Mouse (Mus musculus) cerebellum, adult 9-10 months (tissue): ENCODE data around the gene Zfp711.
A peak's percentile ranks its signal among the peaks of the same experiment; 100 is the strongest.

Experiments used
- DNase-seq: peaks from one replicate; pipeline ENCODE4 v3.0.0; 2022

Gene Zfp711

DNA sequence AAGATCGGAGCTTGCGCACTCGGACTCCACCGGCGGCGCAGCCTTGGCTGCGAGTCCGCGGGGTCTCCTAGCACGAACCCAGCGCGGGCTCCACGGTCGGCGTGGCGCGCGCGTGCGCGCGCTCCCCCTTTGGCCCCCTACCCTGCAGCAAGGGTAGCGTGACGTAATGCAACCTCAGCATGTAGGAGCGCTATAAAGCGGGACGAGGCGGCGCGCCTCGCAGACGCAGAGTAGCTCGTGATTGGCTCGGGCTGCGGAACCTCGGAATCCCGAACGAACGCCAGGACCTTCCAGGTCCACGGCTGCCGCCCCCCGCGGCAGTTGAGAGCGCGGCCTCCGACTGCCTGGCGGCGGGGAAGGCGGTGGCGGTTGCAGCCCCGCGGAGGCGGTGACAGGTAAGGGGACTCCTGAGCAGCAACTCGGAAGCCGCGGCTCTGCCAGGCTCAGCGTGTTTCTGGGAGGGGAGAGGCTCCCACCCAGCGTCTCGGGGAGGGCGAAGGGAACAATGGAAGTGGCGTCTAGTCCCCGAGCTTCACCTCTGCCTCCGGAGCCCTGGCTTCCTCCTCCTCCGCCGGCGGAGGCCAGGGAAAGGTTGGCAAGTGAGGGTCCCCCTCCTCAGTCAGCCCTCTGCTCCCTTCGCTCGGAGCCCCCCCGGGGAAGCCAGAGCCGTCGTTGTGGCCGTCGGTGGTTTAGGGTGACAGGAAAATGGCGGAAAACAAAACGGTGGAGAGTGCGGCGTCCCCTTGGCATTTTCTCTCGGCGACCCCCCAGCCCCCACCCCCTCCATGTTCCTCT lies at the start of gene Zfp711:
Zfp711 (plus strand) TSS at position 16 of the 795 bp plus-strand sequence.
- DNase-seq = peak; percentile 58

- no peak for DNase-seq
Observed at GRCm38 (mm10) chrX:112567716-112568115, 32.6 kb upstream of the Zfp711 start.

- peak; percentile 42 for DNase-seq
Observed at GRCm38 (mm10) chrX:112601306-112602120, 1.2 kb downstream of the Zfp711 start.

- DNase-seq = no peak
Observed at GRCm38 (mm10) chrX:112675525-112675924, 75.2 kb downstream of the Zfp711 start.

- no peak for DNase-seq
Observed at GRCm38 (mm10) chrX:112680605-112681004, 80.3 kb downstream of the Zfp711 start.
